ENCODE assay signal across 25 mouse cellular contexts in the genomic region with DNA sequence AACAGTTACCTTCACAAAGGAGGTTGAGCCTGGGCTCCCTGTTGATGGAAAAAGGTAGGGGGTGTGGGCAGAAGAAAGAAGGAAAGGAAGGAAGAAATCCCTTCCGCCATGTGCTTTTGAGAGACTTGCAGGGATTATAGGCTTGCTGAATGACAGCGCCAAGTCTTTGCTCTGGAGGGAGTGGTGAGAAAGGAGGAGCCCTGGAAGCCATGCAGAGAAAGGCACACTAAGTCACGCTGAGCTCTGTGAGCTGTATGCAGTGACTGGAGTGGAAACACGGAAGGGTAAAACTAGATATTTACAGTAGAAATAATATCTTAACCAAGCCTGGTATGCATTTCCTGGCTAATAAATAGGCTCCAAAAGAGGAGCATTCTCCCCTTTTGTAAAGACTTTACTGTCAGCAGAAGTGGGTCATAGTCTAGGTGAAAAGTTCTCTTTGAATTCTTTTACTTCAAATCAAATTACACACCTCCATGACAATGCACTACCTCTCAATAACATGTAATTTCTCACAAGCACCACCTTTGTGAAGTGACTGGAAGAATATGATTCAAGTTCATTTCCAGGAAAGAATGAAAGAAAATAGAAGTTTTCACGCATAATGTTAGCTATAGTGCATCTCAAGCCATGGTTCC.
DNase-seq lines count a peak whose midpoint lies in the region; ATAC-seq and TF ChIP-seq lines count a peak whose summit lies in the region.
"Had no signal": no experiment of that assay in that cellular context is flagged by ENCODE, and none has a peak within 500 bp of the region (broad histone marks: within the 10 kb centered on the region; RNA-seq: fewer than 3 reads in every experiment).

No protein-coding gene starts in this region.

- H3K27me3 ChIP-seq in hindbrain, embryonic 11.5 days (ENCODE audit: control insufficient read depth, insufficient read depth, low read length) = no peaks in the 10 kb centered on the region
- no peaks in the 10 kb centered on the region for H3K27me3 ChIP-seq in hindbrain, embryonic 10.5 days (ENCODE audit: insufficient read depth, poor library complexity, severe bottlenecking)
- H3K27me3 ChIP-seq in forebrain, embryonic 11.5 days (ENCODE audit: control insufficient read depth, insufficient read depth, low read length) = no peaks in the 10 kb centered on the region
- no peaks in the 10 kb centered on the region for H3K27me3 ChIP-seq in stomach, postnatal 0 days (ENCODE audit: control insufficient read depth, insufficient read depth, low read length)
- H3K27me3 ChIP-seq: CH12.LX; heart, embryonic 13.5 days; liver, embryonic 13.5 days; lung, embryonic 15.5 days; Patski had no signal

- H3K4me2 ChIP-seq in hindbrain, embryonic 11.5 days (replicated peaks; ENCODE audit: low read depth, low read length) = no peak overlapping the region
- no peak overlapping the region; the same call in 1 of the 2 replicates for H3K4me2 ChIP-seq in forebrain, embryonic 11.5 days (ENCODE audit: low read depth, low read length, severe bottlenecking)
- no peak overlapping the region for H3K4me2 ChIP-seq in stomach, postnatal 0 days (replicated peaks; ENCODE audit: low read depth)
- H3K4me2 ChIP-seq: heart, embryonic 13.5 days; hindbrain, embryonic 14.5 days; liver, embryonic 13.5 days; lung, embryonic 15.5 days had no signal

- H3K9ac ChIP-seq in hindbrain, embryonic 11.5 days (ENCODE audit: low read depth, low read length) = no peak overlapping the region
- no peak overlapping the region for H3K9ac ChIP-seq in forebrain, embryonic 11.5 days (ENCODE audit: low read length)
- no peak overlapping the region for H3K9ac ChIP-seq in stomach, postnatal 0 days (ENCODE audit: low read length)
- H3K9ac ChIP-seq: heart, embryonic 13.5 days; hindbrain, embryonic 14.5 days; liver, embryonic 13.5 days; lung, embryonic 15.5 days had no signal

- ATAC-seq in hindbrain, embryonic 11.5 days (ENCODE audit: low FRiP score) = peak; percentile 19; the same call in 1 of the 2 replicates
- peak; percentile 91 for ATAC-seq in forebrain, embryonic 11.5 days (replicated peaks; ENCODE audit: low FRiP score)
- ATAC-seq in stomach, postnatal 0 days (ENCODE audit: low FRiP score, low TSS enrichment) = no peak
- ATAC-seq: inflammation-experienced regulatory T-cells, adult 6 months had no signal

- no peak overlapping the region for H3K27ac ChIP-seq in hindbrain, embryonic 11.5 days (ENCODE audit: low read depth, low read length)
- no peak overlapping the region for H3K27ac ChIP-seq in hindbrain, embryonic 10.5 days
- H3K27ac ChIP-seq in forebrain, embryonic 11.5 days (ENCODE audit: low read depth, low read length) = peak overlapping the region; percentile 28; the same call in 1 of the 2 replicates
- H3K27ac ChIP-seq in stomach, postnatal 0 days (replicated peaks) = no peak overlapping the region
- H3K27ac ChIP-seq: heart, adult 2 months; heart, embryonic 13.5 days; hindbrain, embryonic 14.5 days; liver, embryonic 13.5 days; lung, embryonic 15.5 days had no signal

- no peaks in the 10 kb centered on the region for H3K9me3 ChIP-seq in hindbrain, embryonic 11.5 days (ENCODE audit: control insufficient read depth, low read length)
- no peaks in the 10 kb centered on the region for H3K9me3 ChIP-seq in hindbrain, embryonic 10.5 days
- H3K9me3 ChIP-seq in forebrain, embryonic 11.5 days (ENCODE audit: control insufficient read depth, low read length) = no peaks in the 10 kb centered on the region
- no peaks in the 10 kb centered on the region for H3K9me3 ChIP-seq in stomach, postnatal 0 days (ENCODE audit: control insufficient read depth, low read length)
- H3K9me3 ChIP-seq: G1E; heart, embryonic 13.5 days; liver, embryonic 13.5 days; lung, embryonic 15.5 days had no signal

- DNase-seq in hindbrain, embryonic 11.5 days (ENCODE audit: low spot score) = no peak
- no peak for DNase-seq in hindbrain, embryonic 10.5 days (ENCODE audit: low spot score)
- DNase-seq in embryo, embryonic 10.5 days (ENCODE audit: low spot score) = peak; percentile 2
- peak; percentile 66 for DNase-seq in forebrain, embryonic 11.5 days (ENCODE audit: low spot score)
- DNase-seq in retina, embryonic 14.5 days (ENCODE audit: low spot score) = peak; percentile 33
- no peak for DNase-seq in stomach, postnatal 0 days (ENCODE audit: low spot score)
- DNase-seq in cerebellum, postnatal 4 days (ENCODE audit: low spot score in 2 of 2) = no peak
- DNase-seq: adrenal gland, adult 2 months; cerebellum, adult 11-12 months; cerebellum, postnatal 14 days; gastrocnemius, postnatal 36 days; heart, adult 2 months; heart, postnatal 14 days; kidney, adult 18-20 months; layer of hippocampus, adult 9-11 months; liver, embryonic 13.5 days; lung, postnatal 36 days; thymus, postnatal 14 days had no signal

- H3K4me3 ChIP-seq in hindbrain, embryonic 11.5 days (ENCODE audit: low read depth, low read length) = no peak overlapping the region
- H3K4me3 ChIP-seq in hindbrain, embryonic 10.5 days = no peak overlapping the region
- H3K4me3 ChIP-seq in forebrain, embryonic 11.5 days (ENCODE audit: low read depth, low read length) = no peak overlapping the region
- no peak overlapping the region for H3K4me3 ChIP-seq in stomach, postnatal 0 days (ENCODE audit: low read depth, low read length)
- H3K4me3 ChIP-seq: heart, adult 2 months; heart, embryonic 13.5 days; liver, embryonic 13.5 days; lung, embryonic 15.5 days had no signal

- TF ChIP-seq EP300 in stomach, postnatal 0 days (optimal IDR thresholded peaks at IDR 0.05) = no peak

- 64% methylated on average over 5 of the region's 5 CpGs for WGBS in hindbrain, embryonic 11.5 days
- WGBS in hindbrain, embryonic 10.5 days = 64% methylated on average over 5 of the region's 5 CpGs
- WGBS in forebrain, embryonic 11.5 days = 19% methylated on average over 5 of the region's 5 CpGs
- WGBS in stomach, postnatal 0 days = 67% methylated on average over 5 of the region's 5 CpGs

- no peaks in the 10 kb centered on the region for H3K4me1 ChIP-seq in hindbrain, embryonic 11.5 days (replicated peaks; ENCODE audit: control insufficient read depth, insufficient read depth, low read length)
- peaks cover 9% of the 10 kb centered on the region; the same call in 1 of the 2 replicates for H3K4me1 ChIP-seq in hindbrain, embryonic 10.5 days (replicated peaks)
- no peaks in the 10 kb centered on the region for H3K4me1 ChIP-seq in forebrain, embryonic 11.5 days (replicated peaks; ENCODE audit: control insufficient read depth, insufficient read depth, low read length)
- no peaks in the 10 kb centered on the region for H3K4me1 ChIP-seq in stomach, postnatal 0 days (replicated peaks; ENCODE audit: control insufficient read depth, insufficient read depth)
- H3K4me1 ChIP-seq: heart, embryonic 13.5 days; liver, embryonic 13.5 days; lung, embryonic 15.5 days had no signal

- no peak for TF ChIP-seq CTCF in stomach, postnatal 0 days (IDR thresholded peaks at IDR 0.05; ENCODE audit: low read depth)

- no peaks in the 10 kb centered on the region for H3K36me3 ChIP-seq in hindbrain, embryonic 11.5 days (ENCODE audit: control insufficient read depth, insufficient read depth, low read length)
- H3K36me3 ChIP-seq in hindbrain, embryonic 10.5 days = no peaks in the 10 kb centered on the region
- no peaks in the 10 kb centered on the region for H3K36me3 ChIP-seq in forebrain, embryonic 11.5 days (ENCODE audit: control insufficient read depth, insufficient read depth, low read length)
- no peaks in the 10 kb centered on the region for H3K36me3 ChIP-seq in stomach, postnatal 0 days (ENCODE audit: control insufficient read depth, insufficient read depth, low read length)
- H3K36me3 ChIP-seq: G1E; heart, embryonic 13.5 days; liver, embryonic 13.5 days; lung, embryonic 15.5 days had no signal

Comparison
In these comparisons a context has a peak if more than half of its experiments do, and no peak if none do; other contexts are left out.
1. DNase-seq: peak in embryo, embryonic 10.5 days (single experiment), forebrain, embryonic 11.5 days (single experiment) and retina, embryonic 14.5 days (single experiment); none in hindbrain, embryonic 11.5 days (single experiment), hindbrain, embryonic 10.5 days (single experiment), stomach, postnatal 0 days (single experiment) and cerebellum, postnatal 4 days (0 of 2).